Mouse (Mus musculus) CD4-positive, CD25-positive, alpha-beta regulatory T cell, adult 9 weeks (primary cell): ENCODE measurements around the gene Dnaic1. TPM values are rescaled to one million over a fixed set of nuclear protein-coding genes. Genes with fewer than 3 reads are reported as not detected.

Source experiments
- polyA plus RNA-seq: library from polyadenylated mRNA; unstranded; fragments of 100-300 nt; shearing (Covaris generic); gene quantifications from one replicate; pipeline ENCODE4 v1.2.1, GENCODE M21; 2017

Dnaic1 gene
- polyA plus RNA-seq, result not detected

GRCm38 (mm10) chr4:41569411-41569885 is at the start of gene Dnaic1, which contains the start of gene Fam219a:
TSS of gene Dnaic1 (plus strand) at chr4:41569775.
TSS of gene Fam219a (minus strand) at chr4:41569538.

GRCm38 (mm10) chr4:41639913-41640507 is 70.4 kb downstream of the Dnaic1 start, which contains the start of gene Enho:
TSS of gene Enho (minus strand) at chr4:41640324.

Other genes with a start within 250 kb of the Dnaic1 start
- gene Ubap1, start 220.8 kb upstream of the Dnaic1 start, polyA plus RNA-seq, result 95.5 TPM
- gene Kif24, start 104.9 kb upstream of the Dnaic1 start, polyA plus RNA-seq, result 1.6 TPM
- 19.4 TPM for gene Nudt2, start 104.6 kb upstream of the Dnaic1 start, polyA plus RNA-seq
- not detected for gene AI464131, start 66.7 kb upstream of the Dnaic1 start, polyA plus RNA-seq
- gene 1110017D15Rik, start 52.4 kb upstream of the Dnaic1 start, polyA plus RNA-seq, result not detected
- 0.88 TPM for gene Fam219a, start 237 bp upstream of the Dnaic1 start, polyA plus RNA-seq
- gene Enho, start 70.5 kb downstream of the Dnaic1 start, polyA plus RNA-seq, result not detected
- not detected for gene Cntfr, start 127.3 kb downstream of the Dnaic1 start, polyA plus RNA-seq
- gene Il11ra1, start 130.2 kb downstream of the Dnaic1 start, polyA plus RNA-seq, result 11.0 TPM
- 54.5 TPM for gene Rpp25l, start 143.8 kb downstream of the Dnaic1 start, polyA plus RNA-seq
- 146 TPM for gene Dctn3, start 153.4 kb downstream of the Dnaic1 start, polyA plus RNA-seq
- not detected for gene Arid3c, start 161.4 kb downstream of the Dnaic1 start, polyA plus RNA-seq
- 81.6 TPM for gene Galt, start 185.5 kb downstream of the Dnaic1 start, polyA plus RNA-seq
- gene Sigmar1, start 186.4 kb downstream of the Dnaic1 start, polyA plus RNA-seq, result 57.2 TPM
- gene Ccl27a, start 204.5 kb downstream of the Dnaic1 start, polyA plus RNA-seq, result 9.7 TPM